Mouse (Mus musculus) layer of hippocampus, adult 2 months (tissue): ENCODE data around the gene Cdk19. TPM values are rescaled to one million over a fixed set of nuclear protein-coding genes. Genes with fewer than 3 reads are reported as not detected.

Experiments
- DNase-seq, 2 experiments: peaks; one replicate each; pipeline ENCODE4 v3.0.0; 2022; ENCODE audit warnings: low spot score in 2 of 2
- H3K27ac ChIP-seq: fragments of 200-600 bp; 2 replicates; pipeline ENCODE4 v1.8.1; 2022
- H3K4me3 ChIP-seq: fragments of 200-600 bp; 2 replicates; pipeline ENCODE4 v1.8.1; 2022; ENCODE audit warnings: mild to moderate bottlenecking
- CTCF ChIP-seq: fragments of 200-600 bp; conservative IDR thresholded peaks from 2 replicates; pipeline ENCODE4 v1.8.1; 2022; ENCODE audit warnings: antibody characterized with exemption, mild to moderate bottlenecking, moderate library complexity
- total RNA-seq, 2 experiments: library from RNA; stranded (reverse); gene quantifications; 2 replicates each; pipeline ENCODE4 v1.2.3; 2021

Gene Cdk19
- total RNA-seq, 2 experiments from 2014 or later = 34.4 to 34.6 TPM

GRCm38 (mm10) chr10:40467174-40467911 lies 128.0 kb downstream of the Cdk19 start:
- TF ChIP-seq CTCF = no peak
- Histone ChIP-seq H3K27ac (peak overlapping the region; percentile 20; the same call in 1 of the 2 replicates), H3K4me3 (no peak overlapping the region)
- DNase-seq = no peak

GRCm38 (mm10) chr10:40467912-40468254 lies 128.5 kb downstream of the Cdk19 start:
- no peak for DNase-seq
- Histone ChIP-seq H3K27ac (no peak overlapping the region), H3K4me3 (no peak overlapping the region)
- no peak for TF ChIP-seq CTCF

- no peak for DNase-seq
- TF ChIP-seq CTCF = no peak
- no peak overlapping the region for H3K4me3 ChIP-seq
- H3K27ac ChIP-seq = no peak overlapping the region
Observed at GRCm38 (mm10) chr10:40469145-40469544, 129.8 kb downstream of the Cdk19 start.

GRCm38 (mm10) chr10:40476535-40477285 lies 137.3 kb downstream of the Cdk19 start:
- no peak overlapping the region for H3K4me3 ChIP-seq
- no peak for DNase-seq
- TF ChIP-seq CTCF = no peak
- peak overlapping the region; percentile 71 for H3K27ac ChIP-seq

- no peak for DNase-seq
- Histone ChIP-seq H3K27ac (peak overlapping the region; percentile 71; the same call in 1 of the 2 replicates), H3K4me3 (no peak overlapping the region)
- TF ChIP-seq CTCF = no peak
Observed at GRCm38 (mm10) chr10:40477426-40478075, 138.2 kb downstream of the Cdk19 start.

- Histone ChIP-seq H3K27ac (peak overlapping the region; percentile 68; the same call in 1 of the 2 replicates), H3K4me3 (no peak overlapping the region)
- no peak for DNase-seq
- no peak for TF ChIP-seq CTCF
Observed at GRCm38 (mm10) chr10:40478626-40479025, 139.3 kb downstream of the Cdk19 start.

- Histone ChIP-seq H3K27ac (peak overlapping the region; percentile 68; the same call in 1 of the 2 replicates), H3K4me3 (no peak overlapping the region)
- no peak for DNase-seq
- TF ChIP-seq CTCF = no peak
Observed at GRCm38 (mm10) chr10:40479216-40479615, 139.9 kb downstream of the Cdk19 start.

GRCm38 (mm10) chr10:40479621-40480193 lies 140.3 kb downstream of the Cdk19 start:
- H3K27ac ChIP-seq = peak overlapping the region; percentile 68; the same call in 1 of the 2 replicates
- no peak for DNase-seq
- TF ChIP-seq CTCF = no peak
- no peak overlapping the region for H3K4me3 ChIP-seq

GRCm38 (mm10) chr10:40481534-40481933 lies 142.2 kb downstream of the Cdk19 start:
- no peak for TF ChIP-seq CTCF
- Histone ChIP-seq H3K4me3 (no peak overlapping the region), H3K27ac (peak overlapping the region; percentile 64)
- DNase-seq = no peak

GRCm38 (mm10) chr10:40482285-40482684 lies 142.9 kb downstream of the Cdk19 start:
- Histone ChIP-seq H3K4me3 (no peak overlapping the region), H3K27ac (peak overlapping the region; percentile 64; the same call in 1 of the 2 replicates)
- TF ChIP-seq CTCF = no peak
- DNase-seq = no peak

- no peak for DNase-seq
- TF ChIP-seq CTCF = no peak
- no peak overlapping the region for H3K27ac ChIP-seq
- no peak overlapping the region for H3K4me3 ChIP-seq
Observed at GRCm38 (mm10) chr10:40489086-40489796, 149.9 kb downstream of the Cdk19 start.

- DNase-seq = no peak
- no peak overlapping the region; the same call in 1 of the 2 replicates for H3K27ac ChIP-seq
- no peak for TF ChIP-seq CTCF
- no peak overlapping the region for H3K4me3 ChIP-seq
Observed at GRCm38 (mm10) chr10:40491131-40491530, 151.8 kb downstream of the Cdk19 start.
